Mouse (Mus musculus) MEL (cell line): ENCODE measurements around the gene Col19a1.

Experiments used
- CHD2 ChIP-seq: IDR thresholded peaks from 2 replicates; pipeline ENCODE4 v1.6.1; 2011; ENCODE audit warnings: low read length, improper control_type of control experiment
- CTCF ChIP-seq, 3 experiments: IDR thresholded peaks in 2 of 3; conservative IDR thresholded peaks in 1 of 3; 2 replicates each; pipeline ENCODE4 v1.5.1; 2011 to 2012; ENCODE audit warnings: low read length in 3 of 3, low read depth in 2 of 3, mild to moderate bottlenecking in 2 of 3, improper control_type of control experiment in 1 of 3, inconsistent platforms in 1 of 3, mixed read lengths in 1 of 3, moderate library complexity in 1 of 3; ENCODE audit not compliant: control insufficient read depth in 1 of 3, insufficient read depth in 1 of 3, poor library complexity in 1 of 3, severe bottlenecking in 1 of 3
- GABPA ChIP-seq: IDR thresholded peaks from 2 replicates; pipeline ENCODE4 v1.6.1; 2012; ENCODE audit warnings: low read depth, mild to moderate bottlenecking, inconsistent platforms, low read length, improper control_type of control experiment, moderate library complexity
- MAFK ChIP-seq: IDR thresholded peaks from 2 replicates; pipeline ENCODE4 v1.6.1; 2011; ENCODE audit warnings: low read depth, mild to moderate bottlenecking, low read length, improper control_type of control experiment, borderline replicate concordance
- MXI1 ChIP-seq: IDR thresholded peaks from 2 replicates; pipeline ENCODE4 v1.6.1; 2011; ENCODE audit warnings: mild to moderate bottlenecking, low read depth, low read length, improper control_type of control experiment
- NELFE ChIP-seq: IDR thresholded peaks from 2 replicates; pipeline ENCODE4 v1.6.1; 2011; ENCODE audit warnings: low read depth, low read length, improper control_type of control experiment
- POLR2A ChIP-seq, 2 experiments: IDR thresholded peaks; 2 replicates each; pipeline ENCODE4 v1.6.1; 2011 to 2012; ENCODE audit warnings: low read length in 2 of 2, mild to moderate bottlenecking in 2 of 2, control low read depth in 1 of 2, improper control_type of control experiment in 1 of 2, low read depth in 1 of 2, moderate library complexity in 1 of 2; ENCODE audit not compliant: control insufficient read depth in 1 of 2, insufficient read depth in 1 of 2, poor library complexity in 1 of 2
- POLR2AphosphoS2 ChIP-seq: IDR thresholded peaks from 2 replicates; pipeline ENCODE4 v1.6.1; 2011; ENCODE audit warnings: low read length, improper control_type of control experiment
- RAD21 ChIP-seq: IDR thresholded peaks from 2 replicates; pipeline ENCODE4 v1.6.1; 2011; ENCODE audit warnings: mild to moderate bottlenecking, low read depth, low read length, improper control_type of control experiment
- SIN3A ChIP-seq: IDR thresholded peaks from 2 replicates; pipeline ENCODE4 v1.6.1; 2012; ENCODE audit warnings: low read length, improper control_type of control experiment, inconsistent platforms
- TCF12 ChIP-seq: IDR thresholded peaks from 2 replicates; pipeline ENCODE4 v1.6.1; 2014; ENCODE audit warnings: low read depth, mild to moderate bottlenecking, inconsistent platforms, low read length, improper control_type of control experiment, moderate library complexity
- UBTF ChIP-seq: IDR thresholded peaks from 2 replicates; pipeline ENCODE4 v1.6.1; 2012; ENCODE audit warnings: low read depth, mild to moderate bottlenecking, inconsistent platforms, low read length, improper control_type of control experiment, moderate library complexity, borderline replicate concordance; ENCODE audit not compliant: insufficient read depth
- ZKSCAN1 ChIP-seq: IDR thresholded peaks from 2 replicates; pipeline ENCODE4 v1.6.1; 2012; ENCODE audit warnings: low read depth, mild to moderate bottlenecking, inconsistent platforms, low read length, improper control_type of control experiment, moderate library complexity

DNA sequence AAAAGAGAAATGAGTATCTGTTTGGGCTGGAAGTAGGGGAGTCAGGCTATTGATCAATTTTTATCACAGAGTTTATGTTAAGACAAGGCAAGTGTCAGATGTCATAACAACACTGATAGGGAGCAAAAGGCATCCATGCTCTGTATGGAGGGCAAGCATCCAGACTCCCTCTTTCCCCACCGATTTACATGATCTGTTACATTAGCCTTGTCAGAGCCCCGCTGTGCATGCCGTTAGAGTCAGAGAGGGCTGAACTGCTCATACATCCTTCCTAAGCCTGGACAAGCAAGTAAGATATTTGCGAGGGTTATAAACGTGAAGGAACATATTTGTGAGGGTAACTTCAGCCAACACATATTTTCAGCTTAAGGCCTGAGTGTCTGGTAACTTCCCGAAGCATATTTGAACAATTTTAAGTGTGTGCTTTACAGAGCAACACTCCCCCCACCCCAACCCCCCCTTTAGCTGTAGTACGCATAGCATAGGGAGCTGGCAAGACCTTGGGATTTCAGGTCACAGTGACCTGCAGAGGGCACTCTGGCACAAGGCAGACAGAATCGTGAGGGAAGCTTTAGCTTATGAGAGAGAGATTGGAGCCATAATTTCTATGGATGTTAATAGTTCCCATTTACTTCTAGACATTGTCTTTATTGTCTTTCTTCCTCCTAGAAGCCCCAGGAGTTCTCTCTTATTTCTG, 209.0 kb downstream of the Col19a1 start:
- TF ChIP-seq NELFE, result no peak
- TF ChIP-seq SIN3A, result no peak
- TF ChIP-seq CHD2, result no peak
- no peak for TF ChIP-seq GABPA
- TF ChIP-seq CTCF (IDR thresholded peaks at IDR 0.05 in 2 of 3, conservative IDR thresholded peaks at IDR 0.05 in 1 of 3; ENCODE audit: control insufficient read depth in 1 of 3, insufficient read depth in 1 of 3, low read depth in 2 of 3, low read length in 3 of 3, poor library complexity in 1 of 3, severe bottlenecking in 1 of 3), result no peak; a peak in 1 of 6 replicates
- TF ChIP-seq UBTF, result no peak
- TF ChIP-seq POLR2AphosphoS2, result no peak
- no peak for TF ChIP-seq MXI1
- TF ChIP-seq POLR2A (IDR thresholded peaks at IDR 0.05; ENCODE audit: control insufficient read depth in 1 of 2, insufficient read depth in 1 of 2, low read depth in 1 of 2, low read length in 2 of 2, poor library complexity in 1 of 2), result no peak
- TF ChIP-seq MAFK, result no peak
- no peak for TF ChIP-seq TCF12
- no peak for TF ChIP-seq ZKSCAN1
- TF ChIP-seq RAD21, result no peak
